Mouse (Mus musculus) stomach, embryonic 16.5 days (tissue): ENCODE measurements around the gene Arpc1a. TPM values are rescaled to one million over a fixed set of nuclear protein-coding genes. Genes with fewer than 3 reads are reported as not detected.
"Not testable (repeated sequence)": the region's sequence is repeated elsewhere in the genome, so short reads cannot be mapped to it uniquely, and the experiment has no call there.

Source experiments
- ATAC-seq: fragments of 200-750 bp; cut with Nextera tagmentation; 2 replicates; pipeline ENCODE4 v1.8.0; 2017; ENCODE audit warnings: moderate number of reproducible peaks, moderate TSS enrichment; ENCODE audit not compliant: insufficient read depth, low FRiP score
- H3K27ac ChIP-seq: fragments of 300-500 bp; sonication (generic); 2 replicates; pipeline ENCODE4 v1.5.1; 2014; ENCODE audit warnings: low read length
- H3K27me3 ChIP-seq: fragments of 300-500 bp; sonication (generic); 2 replicates; pipeline ENCODE4 v1.6.1; 2014; ENCODE audit warnings: low read length, control low read depth, mixed read lengths; ENCODE audit not compliant: control insufficient read depth, insufficient read depth
- H3K36me3 ChIP-seq: fragments of 300-500 bp; sonication (generic); 2 replicates; pipeline ENCODE4 v1.6.1; 2014; ENCODE audit warnings: low read length; ENCODE audit not compliant: control insufficient read depth, insufficient read depth
- H3K4me1 ChIP-seq: fragments of 300-500 bp; sonication (generic); 2 replicates; pipeline ENCODE4 v1.6.1; 2014; ENCODE audit warnings: low read length, control low read depth, mixed read lengths; ENCODE audit not compliant: control insufficient read depth, insufficient read depth
- H3K4me2 ChIP-seq: fragments of 300-500 bp; sonication (generic); 2 replicates; pipeline ENCODE4 v1.6.1; 2014; ENCODE audit warnings: low read depth, low read length, mixed read lengths
- H3K4me3 ChIP-seq: fragments of 300-500 bp; sonication (generic); replicated peaks from 2 replicates; pipeline ENCODE4 v1.5.1; 2014; ENCODE audit warnings: mild to moderate bottlenecking, low read length
- H3K9ac ChIP-seq: fragments of 300-500 bp; sonication (generic); 2 replicates; pipeline ENCODE4 v1.6.1; 2014; ENCODE audit warnings: low read length
- H3K9me3 ChIP-seq: fragments of 300-500 bp; sonication (generic); replicated peaks from 2 replicates; pipeline ENCODE4 v1.6.1; 2016; ENCODE audit warnings: low read length, control low read depth; ENCODE audit not compliant: control insufficient read depth
- WGBS: fragments of 180-500 bp; shearing (Covaris S2); extraction: QIAGEN DNeasy Blood & Tissue Kit; methylation state at CpG from one replicate; pipeline ENCODE4 v1.1.7; 2014; 5-methylcytosine and 5-hydroxymethylcytosine counted together
- polyA plus RNA-seq: library from polyadenylated mRNA; unstranded; fragments of >200 nt; fragmentation: Nextera tagmentation; extraction: Ambion mirVana; gene quantifications from 2 replicates; pipeline ENCODE4 v1.2.1, GENCODE M21; 2015

Arpc1a gene
- polyA plus RNA-seq, 1 experiment from 2014 or later: 155 TPM

- no peaks in the 10 kb centered on the region for H3K9me3 ChIP-seq
- no peak overlapping the region for H3K4me3 ChIP-seq
- no peaks in the 10 kb centered on the region for H3K36me3 ChIP-seq
- no peaks in the 10 kb centered on the region for H3K27me3 ChIP-seq
- H3K9ac ChIP-seq: no peak overlapping the region
- 0% methylated on average over 5 of the region's 5 CpGs for WGBS
- 0 out of 2 replicates have a peak, but pooled peaks have one; percentile 10 for ATAC-seq
- H3K27ac ChIP-seq: no peak overlapping the region
- no peak overlapping the region for H3K4me2 ChIP-seq
- H3K4me1 ChIP-seq: no peaks in the 10 kb centered on the region
Measured at GRCm38 (mm10) chr5:145069707-145070106, 13.9 kb upstream of the Arpc1a start.

DNA sequence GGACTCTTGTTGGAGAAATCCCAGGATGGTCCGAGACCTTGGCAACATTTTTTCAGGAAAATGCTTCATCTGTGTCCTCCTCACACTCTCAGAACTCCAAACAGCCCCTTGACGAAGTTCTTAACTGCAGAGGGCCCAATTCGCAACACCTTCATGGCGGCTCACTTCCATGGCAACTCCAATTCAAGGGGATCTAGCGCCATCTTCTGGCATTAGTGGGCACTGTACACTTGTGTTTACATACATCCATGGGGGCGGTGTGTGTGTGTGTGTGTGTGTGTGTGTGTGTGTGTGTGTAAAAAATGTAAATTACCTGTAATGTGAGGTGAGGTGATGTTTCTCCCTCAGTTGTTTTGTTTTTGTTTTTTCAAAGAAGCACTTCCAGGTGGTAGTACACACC, 12.3 kb upstream of the Arpc1a start:
- Histone ChIP-seq H3K9ac (no peak overlapping the region), H3K4me1 (no peaks in the 10 kb centered on the region), H3K4me3 (no peak overlapping the region), H3K9me3 (no peaks in the 10 kb centered on the region), H3K36me3 (no peaks in the 10 kb centered on the region), H3K4me2 (no peak overlapping the region), H3K27ac (no peak overlapping the region), H3K27me3 (no peaks in the 10 kb centered on the region)
- 44% methylated on average over 6 of the region's 6 CpGs for WGBS
- ATAC-seq: no peak

- no peak for ATAC-seq
- H3K4me2 ChIP-seq: no peak overlapping the region
Measured at GRCm38 (mm10) chr5:145075081-145075480, 8.5 kb upstream of the Arpc1a start.

DNA sequence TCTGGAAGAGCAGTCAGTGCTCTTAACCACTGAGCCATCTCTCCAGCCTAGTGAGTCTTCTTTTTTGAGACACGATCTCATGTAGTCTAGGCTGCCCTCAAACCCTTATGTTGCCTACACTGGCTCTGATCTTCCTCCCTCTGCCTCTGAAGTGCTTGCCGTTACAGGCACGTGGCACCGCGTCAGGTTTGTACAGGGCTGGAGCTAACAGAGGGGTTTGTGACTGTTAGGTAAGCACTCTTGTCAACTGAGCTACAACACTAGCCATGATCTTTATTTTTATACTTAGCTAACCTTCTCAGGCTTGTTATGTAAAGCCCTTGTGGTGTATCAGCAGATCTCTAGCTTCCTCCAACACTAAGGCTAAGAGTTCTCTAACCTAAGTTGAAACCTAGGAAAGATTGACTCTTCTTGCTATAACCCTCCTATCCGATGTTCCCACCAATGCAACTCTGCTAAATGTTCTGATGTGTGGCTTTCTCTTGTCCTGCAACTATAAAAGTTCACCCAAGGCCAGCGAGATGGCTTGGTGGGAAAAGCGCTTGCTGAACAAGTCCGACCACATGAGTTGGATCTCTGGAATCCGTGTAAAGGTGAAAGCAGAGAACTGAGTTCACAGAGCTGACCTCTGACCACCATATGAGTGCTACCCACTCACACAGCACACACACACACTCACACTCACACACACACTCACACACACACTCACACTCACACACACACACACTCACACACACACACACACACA, 1.6 kb upstream of the Arpc1a start:
- peaks cover 3% of the 10 kb centered on the region; the same call in 1 of the 2 replicates for H3K36me3 ChIP-seq
- H3K9ac ChIP-seq: no peak overlapping the region
- H3K4me3 ChIP-seq: no peak overlapping the region
- 83% methylated on average over 10 of the region's 10 CpGs for WGBS
- peaks cover 6% of the 10 kb centered on the region for H3K4me1 ChIP-seq
- no peaks in the 10 kb centered on the region for H3K9me3 ChIP-seq
- ATAC-seq: no peak
- no peak overlapping the region for H3K27ac ChIP-seq
- H3K27me3 ChIP-seq: no peaks in the 10 kb centered on the region
- H3K4me2 ChIP-seq: no peak overlapping the region

More at GRCm38 (mm10) chr5:145075081-145075480, 8.5 kb upstream of the Arpc1a start:
- Histone ChIP-seq H3K9me3 (no peaks in the 10 kb centered on the region), H3K27ac (no peak overlapping the region), H3K4me3 (no peak overlapping the region), H3K36me3 (no peaks in the 10 kb centered on the region), H3K4me1 (no peaks in the 10 kb centered on the region), H3K9ac (no peak overlapping the region), H3K27me3 (no peaks in the 10 kb centered on the region)
- 50% methylated on average over 3 of the region's 3 CpGs for WGBS

DNA sequence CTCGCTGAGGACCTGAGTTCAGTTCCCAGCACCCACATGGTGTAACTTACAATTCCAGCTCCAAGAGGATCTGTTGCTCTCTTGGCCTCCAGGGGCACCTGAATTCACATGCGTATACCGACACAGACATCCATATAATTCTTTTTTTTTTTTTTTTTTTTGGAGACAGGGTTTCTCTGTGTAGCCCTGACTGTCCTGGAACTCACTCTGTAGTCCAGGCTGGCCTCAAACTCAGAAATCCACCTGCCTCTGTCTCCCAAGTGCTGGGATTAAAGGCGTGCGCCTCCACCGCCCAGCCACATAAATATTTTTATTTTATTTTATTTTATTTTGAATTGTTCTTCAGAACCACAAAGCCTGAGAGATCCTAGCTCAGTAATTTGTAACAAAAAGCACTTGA, 429 bp upstream of the Arpc1a start:
- H3K9ac ChIP-seq: peak overlapping the region; percentile 97
- H3K4me3 ChIP-seq: peak overlapping the region; percentile 92
- ATAC-seq, H3K36me3 ChIP-seq, H3K9me3 ChIP-seq, H3K4me1 ChIP-seq, H3K27me3 ChIP-seq: not testable (repeated sequence)
- peak overlapping the region; percentile 81 for H3K27ac ChIP-seq
- H3K4me2 ChIP-seq: peak overlapping the region; percentile 97
- WGBS: 44% methylated on average over 6 of the region's 6 CpGs

- peak overlapping the region; percentile 97 for H3K4me2 ChIP-seq
- 49% methylated on average over 2 of the region's 2 CpGs for WGBS
- H3K4me3 ChIP-seq: peak overlapping the region; percentile 92
- peaks cover 3% of the 10 kb centered on the region; the same call in 1 of the 2 replicates for H3K36me3 ChIP-seq
- no peaks in the 10 kb centered on the region for H3K27me3 ChIP-seq
- peak overlapping the region; percentile 97 for H3K9ac ChIP-seq
- no peaks in the 10 kb centered on the region for H3K9me3 ChIP-seq
- peaks cover 6% of the 10 kb centered on the region for H3K4me1 ChIP-seq
- H3K27ac ChIP-seq: peak overlapping the region; percentile 68; the same call in 1 of the 2 replicates
- no peak for ATAC-seq
Measured at GRCm38 (mm10) chr5:145084822-145085221, 1.2 kb downstream of the Arpc1a start.

- 92% methylated on average over 2 of the region's 2 CpGs for WGBS
- Histone ChIP-seq H3K9ac (no peak overlapping the region), H3K9me3 (no peaks in the 10 kb centered on the region), H3K4me3 (no peak overlapping the region), H3K4me1 (peaks cover 6% of the 10 kb centered on the region), H3K4me2 (no peak overlapping the region), H3K36me3 (peaks cover 14% of the 10 kb centered on the region; the same call in 1 of the 2 replicates), H3K27ac (no peak overlapping the region), H3K27me3 (no peaks in the 10 kb centered on the region)
- ATAC-seq: no peak
Measured at GRCm38 (mm10) chr5:145088186-145088585, 4.6 kb downstream of the Arpc1a start.

DNA sequence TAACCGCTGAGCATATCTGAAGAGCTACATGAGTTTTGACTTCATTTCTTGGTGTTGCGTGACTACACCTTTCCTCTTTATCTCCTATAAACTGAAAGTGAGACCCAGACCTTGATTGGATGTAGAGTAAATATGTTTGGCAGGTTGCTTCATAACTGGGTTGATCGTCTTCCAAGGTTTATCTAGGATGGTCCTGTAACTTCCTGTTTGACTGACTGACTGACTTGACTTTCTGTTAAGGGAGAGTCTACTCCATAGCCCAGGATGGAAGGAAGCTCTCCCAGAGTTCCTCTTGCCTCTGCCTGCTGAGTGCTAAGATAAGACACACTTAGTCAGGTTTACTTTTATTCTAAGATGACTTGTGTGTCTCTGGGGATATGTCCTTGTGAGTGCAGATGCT, 6.2 kb downstream of the Arpc1a start:
- Histone ChIP-seq H3K4me3 (no peak overlapping the region), H3K9me3 (no peaks in the 10 kb centered on the region), H3K4me1 (no peaks in the 10 kb centered on the region; the same call in 1 of the 2 replicates), H3K4me2 (no peak overlapping the region), H3K27me3 (no peaks in the 10 kb centered on the region), H3K27ac (no peak overlapping the region), H3K36me3 (peaks cover 20% of the 10 kb centered on the region; the same call in 1 of the 2 replicates), H3K9ac (no peak overlapping the region)
- no peak for ATAC-seq
- WGBS: 78% methylated on average over 3 of the region's 3 CpGs

GRCm38 (mm10) chr5:145096195-145096594, 12.6 kb downstream of the Arpc1a start:
- H3K27ac ChIP-seq: no peak overlapping the region
- 90% methylated on average over 4 of the region's 4 CpGs for WGBS
- no peak for ATAC-seq
- no peaks in the 10 kb centered on the region for H3K4me1 ChIP-seq
- no peak overlapping the region for H3K4me2 ChIP-seq
- H3K27me3 ChIP-seq: no peaks in the 10 kb centered on the region
- H3K4me3 ChIP-seq: no peak overlapping the region
- no peak overlapping the region for H3K9ac ChIP-seq
- H3K9me3 ChIP-seq: no peaks in the 10 kb centered on the region
- H3K36me3 ChIP-seq: peaks cover 43% of the 10 kb centered on the region; the same call in 1 of the 2 replicates
